Mouse (Mus musculus): ENCODE measurements around the gene Tent5c. TPM values are rescaled to one million over a fixed set of nuclear protein-coding genes. Genes with fewer than 3 reads are reported as not detected.
"Not testable (repeated sequence)": the region's sequence is repeated elsewhere in the genome, so short reads cannot be mapped to it uniquely, and the experiment has no call there.

Tent5c gene
- total RNA-seq, 2 experiments from 2014 or later, result 1.1 to 2.2 TPM

GRCm38 (mm10) chr3:100442499-100442898 lies 46.6 kb downstream of the Tent5c start:
- ATAC-seq (ENCODE audit: poor library complexity, severe bottlenecking), result peak; percentile 25

GRCm38 (mm10) chr3:100440754-100441153 lies 48.4 kb downstream of the Tent5c start:
- ATAC-seq (ENCODE audit: poor library complexity, severe bottlenecking), result peak; percentile 53

GRCm38 (mm10) chr3:100440009-100440408 lies 49.1 kb downstream of the Tent5c start:
- ATAC-seq (ENCODE audit: poor library complexity, severe bottlenecking), result peak; percentile 36

- peak; percentile 10 for ATAC-seq (ENCODE audit: poor library complexity, severe bottlenecking)
Observed at GRCm38 (mm10) chr3:100439088-100439487, 50.0 kb downstream of the Tent5c start.

- ATAC-seq (ENCODE audit: poor library complexity, severe bottlenecking), result peak; percentile 26
Observed at GRCm38 (mm10) chr3:100438461-100439002, 50.6 kb downstream of the Tent5c start.

GRCm38 (mm10) chr3:100436756-100437155 lies 52.4 kb downstream of the Tent5c start:
- peak; percentile 50 for ATAC-seq (ENCODE audit: poor library complexity, severe bottlenecking)

- peak; percentile 84 for ATAC-seq (ENCODE audit: poor library complexity, severe bottlenecking)
Observed at GRCm38 (mm10) chr3:100431705-100432104, 57.4 kb downstream of the Tent5c start.

- no peak for ATAC-seq (ENCODE audit: poor library complexity, severe bottlenecking)
Observed at GRCm38 (mm10) chr3:100430731-100431130, 58.4 kb downstream of the Tent5c start.

- ATAC-seq (ENCODE audit: poor library complexity, severe bottlenecking), result no peak
Observed at GRCm38 (mm10) chr3:100430101-100430500, 59.0 kb downstream of the Tent5c start.

GRCm38 (mm10) chr3:100429667-100430066 lies 59.5 kb downstream of the Tent5c start:
- ATAC-seq (ENCODE audit: poor library complexity, severe bottlenecking), result no peak

GRCm38 (mm10) chr3:100427548-100427947 lies 61.6 kb downstream of the Tent5c start:
- ATAC-seq (ENCODE audit: poor library complexity, severe bottlenecking), result no peak

GRCm38 (mm10) chr3:100422392-100423167 lies 66.5 kb downstream of the Tent5c start:
- peak; percentile 78 for ATAC-seq (ENCODE audit: poor library complexity, severe bottlenecking)

GRCm38 (mm10) chr3:100421354-100421753 lies 67.8 kb downstream of the Tent5c start:
- ATAC-seq (ENCODE audit: poor library complexity, severe bottlenecking), result no peak

- ATAC-seq (ENCODE audit: poor library complexity, severe bottlenecking), result no peak
Observed at GRCm38 (mm10) chr3:100420691-100421056, 68.5 kb downstream of the Tent5c start.

GRCm38 (mm10) chr3:100419962-100420690 lies 69.0 kb downstream of the Tent5c start:
- no peak for ATAC-seq (ENCODE audit: poor library complexity, severe bottlenecking)

- no peak for ATAC-seq (ENCODE audit: poor library complexity, severe bottlenecking)
Observed at GRCm38 (mm10) chr3:100418387-100418786, 70.7 kb downstream of the Tent5c start.

GRCm38 (mm10) chr3:100417772-100418311 lies 71.3 kb downstream of the Tent5c start:
- no peak for ATAC-seq (ENCODE audit: poor library complexity, severe bottlenecking)

- no peak for ATAC-seq (ENCODE audit: poor library complexity, severe bottlenecking)
Observed at GRCm38 (mm10) chr3:100415671-100416070, 73.5 kb downstream of the Tent5c start.

- ATAC-seq (ENCODE audit: poor library complexity, severe bottlenecking), result not testable (repeated sequence)
Observed at GRCm38 (mm10) chr3:100413586-100413985, 75.5 kb downstream of the Tent5c start.

- ATAC-seq (ENCODE audit: poor library complexity, severe bottlenecking), result no peak
Observed at GRCm38 (mm10) chr3:100411945-100412344, 77.2 kb downstream of the Tent5c start.

- ATAC-seq (ENCODE audit: poor library complexity, severe bottlenecking), result peak; percentile 70
Observed at GRCm38 (mm10) chr3:100409280-100409679, 79.8 kb downstream of the Tent5c start.
